Mouse (Mus musculus): ENCODE results near the gene Rnf41. TPM values are rescaled to one million over a fixed set of nuclear protein-coding genes. Genes with fewer than 3 reads are reported as not detected.

Rnf41 gene
- total and polyA plus RNA-seq, 2 experiments, result 5.1 to 5.9 TPM

- H3K27me3 ChIP-seq (ENCODE audit: control insufficient read depth, insufficient read depth, low read length), result no peaks in the 10 kb centered on the region
- no peak overlapping the region for H3K27ac ChIP-seq (replicated peaks; ENCODE audit: insufficient read depth, low read depth, low read length)
- TF ChIP-seq POLR2A (IDR thresholded peaks at IDR 0.05; ENCODE audit: extremely low read depth, insufficient read depth, low read length) (no peak), CTCF (IDR thresholded peaks at IDR 0.05; ENCODE audit: low read depth, low read length) (no peak)
- DNase-seq (ENCODE audit: extremely low read depth, low read depth, low spot score), result no peak
- H3K4me3 ChIP-seq (ENCODE audit: insufficient read depth, low read depth, low read length), result no peak overlapping the region
- H3K9ac ChIP-seq (ENCODE audit: low read depth, low read length), result no peak overlapping the region
- H3K79me2 ChIP-seq (ENCODE audit: control insufficient read depth, insufficient read depth, low read length), result peaks cover 14% of the 10 kb centered on the region; the same call in 1 of the 2 replicates
- H3K36me3 ChIP-seq (ENCODE audit: control insufficient read depth, insufficient read depth, low read length), result peaks cover 10% of the 10 kb centered on the region
- peaks cover 9% of the 10 kb centered on the region; the same call in 1 of the 2 replicates for H3K4me1 ChIP-seq (ENCODE audit: control insufficient read depth, insufficient read depth, low read length)
- WGBS, result 75% methylated on average over 3 of the region's 3 CpGs
Observed at GRCm38 (mm10) chr10:128378462-128378861, 33.0 kb upstream of the Rnf41 start.

- peaks cover 17% of the 10 kb centered on the region for H3K36me3 ChIP-seq (ENCODE audit: control insufficient read depth, insufficient read depth, low read length)
- no peak overlapping the region for H3K4me3 ChIP-seq (ENCODE audit: insufficient read depth, low read depth, low read length)
- no peak overlapping the region for H3K27ac ChIP-seq (replicated peaks; ENCODE audit: insufficient read depth, low read depth, low read length)
- WGBS, result 91% methylated on average over 7 of the region's 7 CpGs
- DNase-seq (ENCODE audit: extremely low read depth, low read depth, low spot score), result no peak
- H3K27me3 ChIP-seq (ENCODE audit: control insufficient read depth, insufficient read depth, low read length), result no peaks in the 10 kb centered on the region
- no peak overlapping the region for H3K9ac ChIP-seq (ENCODE audit: low read depth, low read length)
- TF ChIP-seq POLR2A (IDR thresholded peaks at IDR 0.05; ENCODE audit: extremely low read depth, insufficient read depth, low read length) (no peak), CTCF (IDR thresholded peaks at IDR 0.05; ENCODE audit: low read depth, low read length) (no peak)
- peaks cover 14% of the 10 kb centered on the region; the same call in 1 of the 2 replicates for H3K79me2 ChIP-seq (ENCODE audit: control insufficient read depth, insufficient read depth, low read length)
- peaks cover 9% of the 10 kb centered on the region; the same call in 1 of the 2 replicates for H3K4me1 ChIP-seq (ENCODE audit: control insufficient read depth, insufficient read depth, low read length)
Observed at GRCm38 (mm10) chr10:128379260-128379659, 32.2 kb upstream of the Rnf41 start.

GRCm38 (mm10) chr10:128380565-128380964 lies 30.9 kb upstream of the Rnf41 start:
- TF ChIP-seq CTCF (IDR thresholded peaks at IDR 0.05; ENCODE audit: low read depth, low read length) (no peak), POLR2A (IDR thresholded peaks at IDR 0.05; ENCODE audit: extremely low read depth, insufficient read depth, low read length) (no peak)
- peaks cover 14% of the 10 kb centered on the region; the same call in 1 of the 2 replicates for H3K79me2 ChIP-seq (ENCODE audit: control insufficient read depth, insufficient read depth, low read length)
- H3K36me3 ChIP-seq (ENCODE audit: control insufficient read depth, insufficient read depth, low read length), result peaks cover 22% of the 10 kb centered on the region
- DNase-seq (ENCODE audit: extremely low read depth, low read depth, low spot score), result peak; percentile 43
- WGBS, result 77% methylated on average over 5 of the region's 5 CpGs
- no peaks in the 10 kb centered on the region for H3K27me3 ChIP-seq (ENCODE audit: control insufficient read depth, insufficient read depth, low read length)
- no peak overlapping the region for H3K27ac ChIP-seq (replicated peaks; ENCODE audit: insufficient read depth, low read depth, low read length)
- H3K4me1 ChIP-seq (ENCODE audit: control insufficient read depth, insufficient read depth, low read length), result peaks cover 9% of the 10 kb centered on the region; the same call in 1 of the 2 replicates
- H3K4me3 ChIP-seq (ENCODE audit: insufficient read depth, low read depth, low read length), result no peak overlapping the region
- H3K9ac ChIP-seq (ENCODE audit: low read depth, low read length), result no peak overlapping the region

- 49% methylated on average over 8 of the region's 8 CpGs for WGBS
- Histone ChIP-seq H3K4me1 (ENCODE audit: control insufficient read depth, insufficient read depth, low read length) (peaks cover 9% of the 10 kb centered on the region; the same call in 1 of the 2 replicates), H3K36me3 (ENCODE audit: control insufficient read depth, insufficient read depth, low read length) (peaks cover 24% of the 10 kb centered on the region), H3K4me3 (ENCODE audit: insufficient read depth, low read depth, low read length) (no peak overlapping the region), H3K27ac (replicated peaks; ENCODE audit: insufficient read depth, low read depth, low read length) (no peak overlapping the region), H3K9ac (ENCODE audit: low read depth, low read length) (no peak overlapping the region), H3K27me3 (ENCODE audit: control insufficient read depth, insufficient read depth, low read length) (no peaks in the 10 kb centered on the region), H3K79me2 (ENCODE audit: control insufficient read depth, insufficient read depth, low read length) (peaks cover 9% of the 10 kb centered on the region; the same call in 1 of the 2 replicates)
- TF ChIP-seq CTCF (IDR thresholded peaks at IDR 0.05; ENCODE audit: low read depth, low read length) (no peak), POLR2A (IDR thresholded peaks at IDR 0.05; ENCODE audit: extremely low read depth, insufficient read depth, low read length) (no peak)
- no peak for DNase-seq (ENCODE audit: extremely low read depth, low read depth, low spot score)
Observed at GRCm38 (mm10) chr10:128382482-128382881, 29.0 kb upstream of the Rnf41 start.

- 94% methylated on average over 7 of the region's 7 CpGs for WGBS
- Histone ChIP-seq H3K79me2 (ENCODE audit: control insufficient read depth, insufficient read depth, low read length) (no peaks in the 10 kb centered on the region), H3K4me3 (ENCODE audit: insufficient read depth, low read depth, low read length) (no peak overlapping the region), H3K9ac (ENCODE audit: low read depth, low read length) (no peak overlapping the region), H3K4me1 (ENCODE audit: control insufficient read depth, insufficient read depth, low read length) (no peaks in the 10 kb centered on the region), H3K27me3 (ENCODE audit: control insufficient read depth, insufficient read depth, low read length) (no peaks in the 10 kb centered on the region), H3K27ac (replicated peaks; ENCODE audit: insufficient read depth, low read depth, low read length) (no peak overlapping the region), H3K36me3 (ENCODE audit: control insufficient read depth, insufficient read depth, low read length) (peaks cover 24% of the 10 kb centered on the region)
- TF ChIP-seq POLR2A (IDR thresholded peaks at IDR 0.05; ENCODE audit: extremely low read depth, insufficient read depth, low read length) (no peak), CTCF (IDR thresholded peaks at IDR 0.05; ENCODE audit: low read depth, low read length) (no peak)
- no peak for DNase-seq (ENCODE audit: extremely low read depth, low read depth, low spot score)
Observed at GRCm38 (mm10) chr10:128385902-128386301, 25.6 kb upstream of the Rnf41 start.

- Histone ChIP-seq H3K27ac (replicated peaks; ENCODE audit: insufficient read depth, low read depth, low read length) (no peak overlapping the region), H3K4me1 (ENCODE audit: control insufficient read depth, insufficient read depth, low read length) (no peaks in the 10 kb centered on the region), H3K27me3 (ENCODE audit: control insufficient read depth, insufficient read depth, low read length) (no peaks in the 10 kb centered on the region), H3K4me3 (ENCODE audit: insufficient read depth, low read depth, low read length) (no peak overlapping the region), H3K36me3 (ENCODE audit: control insufficient read depth, insufficient read depth, low read length) (peaks cover 11% of the 10 kb centered on the region; the same call in 1 of the 2 replicates), H3K9ac (ENCODE audit: low read depth, low read length) (no peak overlapping the region), H3K79me2 (ENCODE audit: control insufficient read depth, insufficient read depth, low read length) (no peaks in the 10 kb centered on the region)
- TF ChIP-seq POLR2A (IDR thresholded peaks at IDR 0.05; ENCODE audit: extremely low read depth, insufficient read depth, low read length) (no peak), CTCF (IDR thresholded peaks at IDR 0.05; ENCODE audit: low read depth, low read length) (no peak)
- no peak for DNase-seq (ENCODE audit: extremely low read depth, low read depth, low spot score)
- 93% methylated on average over 14 of the region's 14 CpGs for WGBS
Observed at GRCm38 (mm10) chr10:128388941-128389340, 22.5 kb upstream of the Rnf41 start.

Measured in liver, adult 2 months (tissue).